Mouse (Mus musculus) heart, postnatal 0 days (tissue): ENCODE measurements around the gene Dennd1a. TPM values are rescaled to one million over a fixed set of nuclear protein-coding genes. Genes with fewer than 3 reads are reported as not detected.
A peak's percentile ranks its signal among the peaks of the same experiment; 100 is the strongest.

Experiments
- ATAC-seq: fragments of 200-750 bp; cut with Nextera tagmentation; 2 replicates; pipeline ENCODE4 v1.8.0; 2017; ENCODE audit warnings: low read depth, moderate number of reproducible peaks, moderate library complexity; ENCODE audit not compliant: insufficient read depth
- DNase-seq: peaks from one replicate; pipeline ENCODE4 v3.0.0-alpha.2; 2016; ENCODE audit warnings: low spot score
- H3K27ac ChIP-seq: fragments of 300-500 bp; sonication (generic); 2 replicates; pipeline ENCODE4 v1.5.1; 2014; ENCODE audit warnings: low read depth, mild to moderate bottlenecking
- H3K27me3 ChIP-seq: fragments of 300-500 bp; sonication (generic); 2 replicates; pipeline ENCODE4 v1.6.1; 2014; ENCODE audit warnings: low read length, mixed read lengths; ENCODE audit not compliant: control insufficient read depth, insufficient read depth
- H3K36me3 ChIP-seq: fragments of 300-500 bp; sonication (generic); replicated peaks from 2 replicates; pipeline ENCODE4 v1.6.1; 2014; ENCODE audit warnings: low read length, mixed read lengths; ENCODE audit not compliant: control insufficient read depth, insufficient read depth
- H3K4me1 ChIP-seq: fragments of 300-500 bp; sonication (generic); 2 replicates; pipeline ENCODE4 v1.6.1; 2014; ENCODE audit warnings: antibody characterized with exemption; ENCODE audit not compliant: control insufficient read depth, insufficient read depth
- H3K4me2 ChIP-seq: fragments of 300-500 bp; sonication (generic); 2 replicates; pipeline ENCODE4 v1.6.1; 2014; ENCODE audit warnings: low read depth, mild to moderate bottlenecking, low read length, moderate library complexity
- H3K4me3 ChIP-seq: fragments of 300-500 bp; sonication (generic); 2 replicates; pipeline ENCODE4 v1.5.1; 2014; ENCODE audit warnings: low read depth, low read length
- H3K9ac ChIP-seq: fragments of 300-500 bp; sonication (generic); replicated peaks from 2 replicates; pipeline ENCODE4 v1.6.1; 2014; ENCODE audit warnings: low read depth, low read length, mixed read lengths
- H3K9me3 ChIP-seq: fragments of 300-500 bp; sonication (generic); replicated peaks from 2 replicates; pipeline ENCODE4 v1.6.1; 2016; ENCODE audit warnings: low read length; ENCODE audit not compliant: control insufficient read depth
- CTCF ChIP-seq: IDR thresholded peaks from 2 replicates; pipeline ENCODE4 v1.5.1; 2016; ENCODE audit warnings: antibody characterized with exemption, control low read depth, low read depth
- EP300 ChIP-seq: IDR thresholded peaks from 2 replicates; pipeline ENCODE4 v1.6.1; 2016; ENCODE audit warnings: antibody characterized with exemption, low read depth
- WGBS: fragments of 180-500 bp; shearing (Covaris S2); extraction: QIAGEN DNeasy Blood & Tissue Kit; methylation state at CpG from one replicate; pipeline ENCODE4 v1.1.7; 2014; 5-methylcytosine and 5-hydroxymethylcytosine counted together
- polyA plus RNA-seq: library from polyadenylated mRNA; unstranded; fragments of >200 nt; fragmentation: Nextera tagmentation; extraction: Ambion mirVana; gene quantifications from 2 replicates; pipeline ENCODE4 v1.2.1, GENCODE M21; 2015
- total RNA-seq: library from RNA; depleted of rRNA; stranded (reverse); fragments of >200 nt; gene quantifications from 2 replicates; pipeline ENCODE4 v1.2.3, GENCODE M21; 2014; ENCODE audit warnings: low replicate concordance

Dennd1a gene
- total and polyA plus RNA-seq, 2 experiments from 2014 or later, result 5.7 to 15.8 TPM

GRCm38 (mm10) chr2:37781421-37781820, 505.8 kb downstream of the Dennd1a start:
- ATAC-seq, result no peak
- 36% methylated on average over 3 of the region's 3 CpGs for WGBS

GRCm38 (mm10) chr2:37780270-37780929, 506.8 kb downstream of the Dennd1a start:
- Histone ChIP-seq H3K36me3 (no peaks in the 10 kb centered on the region), H3K27me3 (peaks cover 15% of the 10 kb centered on the region), H3K4me1 (peaks cover 24% of the 10 kb centered on the region), H3K9ac (no peak overlapping the region), H3K9me3 (no peaks in the 10 kb centered on the region), H3K27ac (no peak overlapping the region), H3K4me3 (0 out of 2 replicates have a peak overlapping the region, but pooled peaks have one; percentile 17), H3K4me2 (peak overlapping the region; percentile 49)
- TF ChIP-seq CTCF (no peak), EP300 (no peak)
- WGBS, result 4% methylated on average over 14 of the region's 14 CpGs
- DNase-seq (peak; percentile 44), ATAC-seq (peak; percentile 60)

More at GRCm38 (mm10) chr2:37781421-37781820, 505.8 kb downstream of the Dennd1a start:
- no peaks in the 10 kb centered on the region for H3K9me3 ChIP-seq
- H3K4me2 ChIP-seq, result no peak overlapping the region
- peaks cover 25% of the 10 kb centered on the region for H3K27me3 ChIP-seq
- DNase-seq, result no peak
- H3K36me3 ChIP-seq, result no peaks in the 10 kb centered on the region
- H3K27ac ChIP-seq, result no peak overlapping the region
- H3K9ac ChIP-seq, result no peak overlapping the region
- no peak overlapping the region for H3K4me3 ChIP-seq
- peaks cover 22% of the 10 kb centered on the region for H3K4me1 ChIP-seq
- TF ChIP-seq CTCF (no peak), EP300 (no peak)

DNA sequence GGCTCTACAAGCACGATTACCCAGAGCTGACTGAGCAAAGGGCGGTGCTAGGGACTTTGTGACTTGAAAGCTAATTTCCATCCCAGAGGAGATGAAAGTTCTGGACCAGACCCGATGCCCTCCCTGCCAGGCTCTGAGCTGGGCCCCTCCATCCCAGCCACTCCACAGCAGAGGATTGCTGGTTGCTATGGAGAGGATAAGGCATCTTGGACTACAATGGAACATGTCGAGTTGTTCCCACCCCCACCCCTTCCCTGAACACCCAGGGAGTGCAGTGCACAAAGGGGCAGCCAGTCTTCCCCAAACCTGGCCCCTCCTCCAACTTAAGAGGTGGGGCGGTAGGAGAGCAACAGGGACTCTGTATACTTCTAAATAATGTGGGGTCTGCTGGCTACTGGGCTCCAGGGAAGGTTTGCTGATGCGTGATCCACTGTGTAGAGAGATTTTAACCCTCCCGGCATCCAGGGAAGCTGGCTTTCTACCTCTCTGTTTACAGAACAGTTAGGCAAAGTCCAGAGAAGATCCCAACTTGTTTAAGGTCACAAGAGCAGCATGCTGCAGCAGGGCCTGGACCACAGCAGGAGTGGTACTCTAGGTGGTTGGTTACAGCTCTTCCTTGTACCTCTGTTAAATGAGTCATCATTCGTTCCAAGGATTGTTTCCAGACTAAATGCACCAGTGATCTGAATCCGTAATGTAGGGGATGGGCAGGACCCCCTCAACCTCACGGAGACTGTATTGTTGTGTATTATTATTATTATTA, 509.1 kb downstream of the Dennd1a start:
- ATAC-seq, result no peak
- WGBS, result 57% methylated on average over 10 of the region's 10 CpGs
- H3K36me3 ChIP-seq, result no peaks in the 10 kb centered on the region
- H3K9ac ChIP-seq, result no peak overlapping the region
- H3K4me1 ChIP-seq, result peaks cover 24% of the 10 kb centered on the region
- no peak overlapping the region for H3K27ac ChIP-seq
- DNase-seq, result no peak
- peaks cover 15% of the 10 kb centered on the region for H3K27me3 ChIP-seq
- H3K4me2 ChIP-seq, result no peak overlapping the region
- no peaks in the 10 kb centered on the region for H3K9me3 ChIP-seq
- no peak overlapping the region for H3K4me3 ChIP-seq
- TF ChIP-seq EP300 (no peak), CTCF (no peak)

DNA sequence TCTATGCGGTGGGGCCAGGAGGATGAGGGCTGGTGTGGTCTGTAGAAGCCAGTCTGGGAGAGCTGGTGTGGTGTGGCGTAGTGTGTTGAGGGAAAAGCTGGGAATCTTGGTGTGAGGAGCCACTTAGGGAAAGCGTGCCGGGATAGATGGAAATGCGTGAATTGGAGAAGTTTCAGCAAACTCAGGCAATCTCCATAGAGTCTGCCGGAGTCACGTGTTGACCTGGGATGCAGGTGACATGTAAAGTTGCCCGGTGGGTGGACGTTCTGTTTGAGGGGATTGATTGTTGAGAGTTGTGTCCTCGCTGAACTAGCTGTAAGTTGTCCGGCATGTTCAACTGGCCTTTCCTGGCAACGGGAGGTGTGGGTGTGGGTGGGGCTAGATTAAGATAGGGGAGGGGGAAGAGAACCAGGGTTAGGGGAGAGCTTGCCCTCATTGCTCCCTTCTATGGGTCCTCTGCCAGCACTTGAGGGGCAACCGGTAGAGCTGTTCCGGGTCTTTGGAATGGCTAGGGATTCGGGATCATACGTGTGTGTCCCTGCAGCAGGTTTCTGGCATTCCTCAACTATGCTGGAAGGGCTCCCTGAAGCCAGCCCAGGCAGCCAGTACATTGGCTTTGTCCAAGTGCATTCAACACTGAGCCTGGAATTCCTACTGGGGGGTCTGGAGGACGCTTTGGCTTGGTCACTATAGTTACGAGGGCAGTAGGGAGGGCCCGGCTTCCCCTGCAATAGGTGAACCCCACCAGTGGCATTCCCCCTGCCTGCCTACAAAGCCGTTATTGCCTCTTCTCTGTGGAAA, 510.4 kb downstream of the Dennd1a start:
- peaks cover 24% of the 10 kb centered on the region for H3K4me1 ChIP-seq
- H3K4me2 ChIP-seq, result peak overlapping the region; percentile 41
- WGBS, result 20% methylated on average over 20 of the region's 20 CpGs
- ATAC-seq (no peak), DNase-seq (no peak)
- H3K36me3 ChIP-seq, result no peaks in the 10 kb centered on the region
- no peak overlapping the region for H3K9ac ChIP-seq
- 0 out of 2 replicates have a peak overlapping the region, but pooled peaks have one; percentile 19 for H3K4me3 ChIP-seq
- H3K9me3 ChIP-seq, result no peaks in the 10 kb centered on the region
- H3K27ac ChIP-seq, result no peak overlapping the region
- no peak for TF ChIP-seq EP300
- no peak for TF ChIP-seq CTCF
- H3K27me3 ChIP-seq, result peaks cover 15% of the 10 kb centered on the region

DNA sequence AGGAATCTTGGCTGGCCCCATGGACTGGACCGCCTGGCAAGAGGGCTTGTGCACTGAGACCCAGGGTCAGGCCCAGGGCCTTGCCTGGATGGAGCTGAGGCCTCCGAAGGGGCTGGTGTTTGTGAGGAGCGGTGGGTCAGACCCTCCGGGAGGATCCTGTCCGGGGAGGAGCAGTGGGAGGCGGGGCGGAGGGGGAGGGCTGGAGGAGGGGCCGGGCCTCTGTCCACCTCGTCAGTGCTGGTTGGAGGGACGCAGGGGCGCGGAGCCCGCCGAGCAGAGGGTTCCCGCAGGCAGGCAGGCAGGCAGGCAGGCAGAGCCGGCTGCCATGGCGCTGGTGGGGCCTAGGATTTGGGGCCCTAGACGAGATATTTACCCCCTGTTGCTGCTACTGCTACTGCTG, 511.2 kb downstream of the Dennd1a start, which contains the start of gene Crb2:
Gene Crb2, plus strand, starts transcription at position 234 of the 400 bp plus-strand sequence.
- 8% methylated on average over 18 of the region's 18 CpGs for WGBS
- ATAC-seq, result no peak

More for the DNA sequence above, 511.2 kb downstream of the Dennd1a start, which contains the start of gene Crb2:
- DNase-seq, result no peak
- H3K4me2 ChIP-seq, result peak within 1 kb of the TSS; percentile 41
- peaks cover 15% of the 10 kb centered on the region for H3K27me3 ChIP-seq
- H3K36me3 ChIP-seq, result no peaks in the 10 kb centered on the region
- H3K9me3 ChIP-seq, result no peaks in the 10 kb centered on the region
- TF ChIP-seq EP300 (no peak), CTCF (no peak)
- H3K4me1 ChIP-seq, result peaks cover 24% of the 10 kb centered on the region
- H3K4me3 ChIP-seq, result peak within 1 kb of the TSS; percentile 19
- no peak within 1 kb of the TSS for H3K27ac ChIP-seq
- no peak within 1 kb of the TSS for H3K9ac ChIP-seq
